Mouse (Mus musculus): ENCODE data around the gene 4930539E08Rik.

Gene 4930539E08Rik

GRCm38 (mm10) chr17:28930392-28931074 lies 15.4 kb upstream of the 4930539E08Rik start:
- DNase-seq (ENCODE audit: low spot score): peak; percentile 85

DNA sequence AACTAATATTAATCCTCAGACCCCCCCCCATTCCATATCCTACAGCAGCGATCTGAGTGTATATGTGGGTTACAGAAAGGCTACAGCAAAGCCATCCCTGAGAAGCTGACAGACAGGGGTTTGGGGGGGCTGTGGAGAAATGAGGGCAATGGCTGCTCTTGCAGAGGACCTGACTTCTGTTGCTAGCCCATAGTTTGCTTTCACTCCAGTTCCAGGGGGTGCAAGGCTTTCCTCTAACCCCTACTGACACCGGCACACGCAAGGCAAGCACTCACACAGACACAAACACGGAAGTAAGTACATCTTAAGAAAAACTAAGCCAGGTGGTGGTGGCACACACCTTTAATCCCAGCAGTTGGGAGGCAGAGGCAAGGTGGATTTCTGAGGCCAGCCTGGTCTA lies 14.2 kb upstream of the 4930539E08Rik start:
- DNase-seq (ENCODE audit: low spot score): no peak

- DNase-seq (ENCODE audit: low spot score): no peak
Observed at GRCm38 (mm10) chr17:28928004-28928403, 12.9 kb upstream of the 4930539E08Rik start.

- DNase-seq (ENCODE audit: low spot score): peak; percentile 59
Observed at GRCm38 (mm10) chr17:28926866-28927635, 11.9 kb upstream of the 4930539E08Rik start.

GRCm38 (mm10) chr17:28926380-28926779 lies 11.3 kb upstream of the 4930539E08Rik start:
- DNase-seq (ENCODE audit: low spot score): peak; percentile 77

DNA sequence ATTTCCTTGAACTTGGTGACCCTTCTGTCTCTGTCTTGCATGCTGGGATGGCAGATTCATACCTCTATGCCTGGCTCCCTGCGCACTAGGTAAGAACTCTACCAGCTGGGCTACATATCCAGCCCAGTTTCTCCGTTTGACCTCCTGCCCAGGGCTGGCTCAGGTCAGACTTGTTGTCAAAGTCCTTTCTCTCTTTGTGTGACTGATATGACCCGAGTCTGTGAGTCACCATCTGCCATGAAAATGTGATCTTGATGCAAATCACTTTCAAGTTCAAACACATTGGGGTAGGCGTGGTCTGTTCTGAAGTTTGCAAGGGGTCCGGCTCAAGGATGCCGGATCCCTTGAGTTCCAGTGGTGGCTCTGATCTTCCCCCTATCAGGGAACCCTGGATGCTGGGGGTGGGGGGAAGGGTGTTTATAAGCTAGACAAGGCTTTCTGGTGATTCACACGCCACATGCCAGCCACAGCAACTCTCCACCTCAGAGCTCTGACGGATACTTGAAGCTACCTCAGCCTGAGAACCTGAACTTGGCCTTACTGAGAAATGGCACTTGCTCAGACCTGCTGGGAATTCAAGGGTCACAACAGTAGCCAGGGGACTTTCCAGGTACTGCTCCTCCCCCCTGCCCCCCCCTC lies 10.0 kb upstream of the 4930539E08Rik start:
- DNase-seq (ENCODE audit: low spot score): peak; percentile 22

DNA sequence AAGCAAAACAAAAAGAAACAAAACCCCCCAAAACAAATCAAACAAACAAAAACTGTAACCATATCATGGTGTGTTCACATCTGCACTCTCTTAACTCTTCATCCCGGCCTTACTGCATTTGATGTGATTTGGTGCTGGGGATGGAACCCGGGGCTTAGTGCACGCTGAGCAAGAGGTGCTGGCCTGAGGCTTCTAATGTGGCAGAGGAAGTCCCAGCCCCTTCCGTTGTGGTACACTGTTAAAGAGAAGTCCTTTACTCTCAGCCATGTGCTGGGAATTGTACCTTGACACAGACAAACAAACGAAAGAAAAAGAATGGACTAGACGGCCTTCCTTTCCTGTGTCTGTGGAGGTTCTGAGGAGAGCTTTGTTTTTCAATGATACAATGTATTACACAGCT lies 7.0 kb upstream of the 4930539E08Rik start:
- DNase-seq (ENCODE audit: low spot score): no peak

DNA sequence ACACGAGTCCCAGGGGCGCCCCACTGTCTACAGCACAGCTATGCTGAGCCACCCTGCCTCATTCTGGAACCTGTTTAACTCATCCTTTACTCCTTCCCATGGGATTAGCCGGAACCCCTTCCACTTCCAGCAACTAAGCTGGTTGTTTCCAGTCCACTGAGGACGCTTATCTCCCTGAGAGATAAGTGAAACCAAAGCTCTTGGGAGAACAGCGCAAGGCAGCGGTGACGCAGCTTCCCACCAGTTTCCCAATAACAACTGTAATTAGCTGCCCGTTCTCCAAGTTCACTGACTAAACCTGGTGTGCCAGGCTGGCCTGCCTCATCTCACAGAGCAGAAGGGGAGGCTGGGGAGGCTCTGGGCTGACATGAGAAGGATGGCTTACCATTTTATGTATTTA lies 6.0 kb upstream of the 4930539E08Rik start:
- no peak for DNase-seq (ENCODE audit: low spot score)

GRCm38 (mm10) chr17:28916520-28916919 lies 1.4 kb upstream of the 4930539E08Rik start:
- DNase-seq (ENCODE audit: low spot score): no peak

DNA sequence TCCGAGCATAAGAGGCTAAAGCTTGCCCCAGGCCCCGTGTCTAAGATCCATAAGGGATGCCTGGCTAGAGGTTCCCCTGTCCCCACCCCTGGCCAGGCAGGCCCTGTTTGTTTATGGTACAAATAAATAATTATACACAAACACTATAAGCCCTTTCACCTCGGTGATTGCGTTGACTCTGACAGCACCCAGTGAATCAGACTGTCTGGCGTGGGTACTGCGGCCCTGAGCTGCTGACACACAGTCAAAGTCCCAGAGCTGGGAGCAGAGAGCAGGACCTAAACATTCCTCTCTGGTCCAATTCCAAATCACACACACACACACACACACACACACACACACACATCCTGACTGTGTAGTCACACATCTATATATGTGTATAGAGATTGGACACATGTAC lies 1.2 kb downstream of the 4930539E08Rik start:
- DNase-seq (ENCODE audit: low spot score): no peak

DNA sequence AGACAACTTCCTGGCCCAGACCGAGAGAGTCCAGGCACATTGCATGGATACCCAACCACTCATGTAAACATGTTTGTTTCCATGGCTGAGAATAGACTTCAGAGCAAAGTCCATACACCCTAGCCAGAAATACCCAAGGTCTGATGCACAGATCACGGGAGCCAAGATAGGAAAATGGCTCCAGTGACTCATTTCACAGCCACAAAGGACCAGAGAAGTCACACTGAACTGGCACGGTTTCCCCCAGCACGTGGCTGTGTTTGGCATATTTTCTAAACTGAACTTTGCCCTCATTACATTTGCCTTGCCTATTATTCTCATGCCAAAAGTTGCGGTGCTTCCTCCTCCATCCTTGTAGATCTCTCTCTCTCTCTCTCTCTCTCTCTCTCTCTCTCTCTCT lies 1.9 kb downstream of the 4930539E08Rik start:
- DNase-seq (ENCODE audit: low spot score): no peak

DNA sequence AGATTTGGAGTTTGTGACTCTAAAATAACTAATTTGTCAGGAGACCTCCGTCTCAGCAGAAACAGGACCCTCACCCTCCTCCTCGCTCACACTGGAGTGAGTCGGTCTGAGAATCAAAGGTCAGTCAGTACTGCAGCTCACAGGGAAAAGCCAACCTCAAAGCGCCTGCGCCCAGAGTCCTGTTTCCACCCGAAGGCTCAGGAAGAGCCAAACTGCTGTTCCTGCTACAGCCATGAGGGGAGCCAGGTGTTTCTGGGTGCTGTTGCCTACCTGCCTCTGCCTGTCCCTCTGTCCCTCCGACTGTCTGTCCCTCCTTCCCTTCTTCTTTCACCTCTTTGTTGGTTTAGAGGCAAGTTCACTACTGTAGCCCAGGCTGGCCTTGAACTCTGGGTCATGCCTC lies 5.0 kb downstream of the 4930539E08Rik start:
- DNase-seq (ENCODE audit: low spot score): no peak

- DNase-seq (ENCODE audit: low spot score): peak; percentile 63
Observed at GRCm38 (mm10) chr17:28909252-28909941, 5.7 kb downstream of the 4930539E08Rik start.

DNA sequence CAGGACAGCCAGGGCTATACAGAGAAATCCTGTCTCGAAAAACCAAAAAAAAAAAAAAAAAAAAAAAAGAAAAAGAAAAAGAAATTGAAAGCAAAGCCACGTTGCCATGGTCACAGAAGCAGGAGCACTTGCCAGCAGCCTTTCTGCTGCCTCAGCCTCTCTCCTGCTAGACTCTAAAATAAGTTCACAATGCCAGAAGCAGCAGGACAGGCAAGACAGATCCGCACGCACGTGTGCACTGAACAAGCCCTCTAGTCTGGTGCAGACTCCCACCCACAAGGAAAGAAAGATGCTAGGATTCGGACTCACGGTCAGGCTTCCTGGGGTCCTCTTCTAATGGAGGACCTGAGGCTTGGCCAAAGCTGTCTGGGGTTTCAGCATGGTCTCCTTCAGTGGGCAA lies 7.2 kb downstream of the 4930539E08Rik start:
- no peak for DNase-seq (ENCODE audit: low spot score)

GRCm38 (mm10) chr17:28905377-28905916 lies 9.7 kb downstream of the 4930539E08Rik start:
- DNase-seq (ENCODE audit: low spot score): no peak

DNA sequence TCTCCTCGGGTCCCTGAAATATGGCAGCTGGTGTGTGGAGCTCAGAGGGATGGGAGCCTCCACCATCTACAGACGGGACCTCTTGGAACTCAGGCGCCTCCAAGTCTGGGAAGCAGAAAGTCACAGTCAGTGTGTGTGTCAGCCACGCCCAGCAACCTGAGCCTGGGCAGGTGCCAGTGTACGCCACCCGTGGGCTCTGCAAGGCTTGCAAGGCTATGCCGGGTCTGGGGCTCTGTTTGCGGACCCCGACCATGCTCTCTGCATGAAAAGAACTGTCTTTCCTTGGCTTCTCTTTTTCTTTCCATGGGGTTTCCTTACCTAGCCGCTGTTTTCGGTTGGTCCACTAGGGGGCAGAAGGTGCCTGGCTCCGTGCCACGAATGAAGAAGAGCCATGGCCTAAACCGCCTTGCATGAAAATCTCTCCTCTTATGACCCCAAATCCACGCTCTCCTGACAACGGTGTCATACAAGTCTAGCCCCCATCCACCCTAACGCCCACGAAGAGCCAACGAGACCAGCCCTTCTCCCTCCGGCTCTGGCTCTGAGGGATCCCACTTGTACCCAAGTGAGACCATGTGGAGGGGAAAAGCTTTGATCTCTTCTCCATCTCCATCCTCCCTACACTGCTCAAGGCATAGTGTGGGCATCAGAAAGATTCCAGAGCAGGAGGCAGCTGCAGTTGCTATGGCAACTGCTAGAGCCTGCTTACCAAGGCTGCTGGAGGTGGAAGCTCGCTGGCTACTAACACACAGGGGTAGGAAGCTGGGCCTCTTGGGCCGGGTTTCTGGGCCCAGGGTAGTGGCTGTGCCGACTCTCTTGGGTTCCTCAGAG lies 10.4 kb downstream of the 4930539E08Rik start:
- DNase-seq (ENCODE audit: low spot score): peak; percentile 67

- no peak for DNase-seq (ENCODE audit: low spot score)
Observed at GRCm38 (mm10) chr17:28901559-28901958, 13.6 kb downstream of the 4930539E08Rik start.

DNA sequence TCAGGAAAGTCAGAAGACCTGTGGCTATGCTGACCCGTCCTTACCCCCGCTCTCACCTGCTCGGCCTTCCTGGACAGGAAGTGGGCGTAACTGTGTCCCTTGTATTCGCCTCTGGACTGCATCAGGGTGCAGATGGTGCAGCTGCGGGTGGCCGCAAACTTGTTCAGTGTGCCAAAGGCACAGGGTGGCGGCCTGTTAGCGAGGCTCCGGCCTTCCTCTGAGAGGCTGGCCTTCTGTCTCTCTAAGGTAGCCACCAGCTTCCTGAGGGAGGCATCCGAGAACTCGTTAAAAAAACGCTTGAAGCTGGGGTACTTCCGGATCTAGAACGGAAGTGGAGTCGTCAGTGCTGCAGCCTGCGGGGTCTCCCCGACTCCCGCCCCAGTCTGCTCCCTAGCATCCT lies 15.7 kb downstream of the 4930539E08Rik start:
- DNase-seq (ENCODE audit: low spot score): no peak

GRCm38 (mm10) chr17:28898249-28898648 lies 16.9 kb downstream of the 4930539E08Rik start:
- no peak for DNase-seq (ENCODE audit: low spot score)

DNA sequence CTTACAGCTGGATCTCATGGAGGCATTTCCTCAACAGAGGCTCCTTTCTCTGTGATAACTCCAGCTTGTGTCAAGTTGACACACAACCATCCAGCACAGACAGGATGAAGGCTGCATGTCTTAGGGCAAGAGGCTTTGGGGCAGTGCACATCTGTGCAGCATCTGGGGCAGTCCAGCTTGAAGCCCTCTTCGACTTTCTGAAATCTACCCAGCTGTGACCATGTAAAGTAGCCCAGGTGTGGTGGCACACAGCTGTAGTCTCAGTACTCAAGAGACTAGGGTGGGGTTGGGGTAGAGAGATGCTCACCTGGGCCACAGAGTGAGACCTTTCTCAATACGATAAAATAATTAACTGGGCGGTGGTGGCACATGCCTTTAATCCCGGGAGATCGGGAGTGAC lies 17.3 kb downstream of the 4930539E08Rik start:
- DNase-seq (ENCODE audit: low spot score): no peak

DNA sequence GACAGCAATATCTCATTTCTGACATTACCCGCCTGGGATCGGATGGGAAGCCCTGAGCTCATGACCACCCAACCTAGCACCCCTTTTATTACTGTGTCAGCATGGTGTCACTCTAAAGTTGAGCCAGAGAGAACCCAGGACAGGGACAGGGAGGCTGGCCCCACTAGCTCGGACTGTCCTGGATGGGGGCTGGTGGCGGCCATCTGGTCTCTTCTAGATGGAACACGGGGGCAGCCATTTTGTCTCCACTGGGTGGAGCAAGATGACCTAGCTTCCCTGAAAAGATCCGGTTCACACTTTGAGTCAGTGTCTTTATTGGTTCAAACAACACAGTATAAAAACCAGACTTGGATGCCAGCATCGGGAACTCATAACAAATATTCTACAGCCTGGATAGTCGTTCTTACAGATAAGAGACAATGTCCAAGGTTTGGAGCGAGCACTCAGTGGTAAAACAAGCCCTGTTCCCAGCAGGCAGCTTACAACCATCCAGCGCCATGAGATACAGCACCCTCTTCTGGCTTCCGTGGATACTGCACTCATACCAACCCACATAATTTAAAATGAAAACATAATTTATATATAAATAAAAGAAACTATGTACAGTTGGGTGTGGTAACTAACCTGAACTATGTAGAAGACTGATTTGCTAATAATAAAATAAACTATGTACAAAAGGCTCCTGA lies 18.9 kb downstream of the 4930539E08Rik start:
- no peak for DNase-seq (ENCODE audit: low spot score)
